Mouse (Mus musculus): ENCODE results near the gene Atp6v1d. TPM values are rescaled to one million over a fixed set of nuclear protein-coding genes. Genes with fewer than 3 reads are reported as not detected.

Gene Atp6v1d
- total RNA-seq (2023): 100 to 119 TPM (median 109 TPM) in 4 replicates

GRCm38 (mm10) chr12:78861496-78862253 is at the start of gene Atp6v1d, which contains the start of gene Eif2s1:
Atp6v1d (minus strand) TSS chr12:78861638.
Eif2s1 (plus strand) TSS chr12:78861819.

GRCm38 (mm10) chr12:78906707-78907162 is 45.3 kb upstream of the Atp6v1d start, which contains the start of gene Plek2:
Plek2 (minus strand) TSS chr12:78906964.

Other genes starting within 250 kb of the Atp6v1d start
- 0.53 to 0.97 TPM in 2 of 4 replicates, not detected in the others for gene Fam71d, start 170.1 kb downstream of the Atp6v1d start, total RNA-seq (2023)
- 14.4 to 17.3 TPM (median 15.1 TPM) in 4 replicates for gene Mpp5, start 112.7 kb downstream of the Atp6v1d start, total RNA-seq (2023)
- 48.1 to 57.4 TPM (median 49.9 TPM) in 4 replicates for gene Eif2s1, start 181 bp upstream of the Atp6v1d start, total RNA-seq (2023)
- gene Plek2, start 45.3 kb upstream of the Atp6v1d start, total RNA-seq (2023): 0.97 TPM in 1 of 4 replicates, not detected in the others
- 37.6 to 51.0 TPM (median 43.9 TPM) in 4 replicates for gene Tmem229b, start 146.0 kb upstream of the Atp6v1d start, total RNA-seq (2023)
- gene Plekhh1, start 167.5 kb upstream of the Atp6v1d start, total RNA-seq (2023): 0.21 to 0.52 TPM (median 0.33 TPM) in 4 replicates
- 4.2 to 6.7 TPM (median 4.7 TPM) in 4 replicates for gene Pigh, start 228.0 kb upstream of the Atp6v1d start, total RNA-seq (2023)